ENCODE assay signal across 22 mouse cellular contexts in the genomic region with DNA sequence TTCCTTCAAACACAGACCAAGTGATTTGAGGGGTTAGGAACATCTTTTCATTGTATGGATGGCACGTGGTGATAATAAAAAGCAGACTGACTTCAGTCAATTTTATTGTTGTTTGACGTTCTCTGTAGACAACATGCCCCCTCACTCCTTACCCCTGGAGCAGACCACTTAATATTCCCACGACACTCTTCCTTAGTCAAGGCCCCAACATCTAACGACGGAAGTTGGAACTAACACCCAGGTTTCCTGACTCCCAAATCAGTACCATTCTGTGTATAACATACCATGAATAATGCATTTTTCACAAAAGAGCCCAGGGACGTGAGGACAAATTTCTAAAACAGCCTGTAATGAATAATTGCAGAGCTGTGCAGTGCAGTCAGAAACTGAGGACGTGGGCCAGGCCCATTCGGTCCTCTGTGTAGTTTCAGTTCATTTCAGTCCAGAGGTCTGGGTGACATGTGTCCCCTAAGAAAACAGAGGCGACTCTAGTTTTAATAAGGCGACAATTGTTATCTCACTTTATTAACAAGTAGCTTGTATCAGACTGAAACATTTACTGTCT.
DNase-seq lines count a peak whose midpoint lies in the region; ATAC-seq lines count a peak whose summit lies in the region.
"Had no signal": no experiment of that assay in that cellular context is flagged by ENCODE, and none has a peak within 500 bp of the region (broad histone marks: within the 10 kb centered on the region; RNA-seq: fewer than 3 reads in every experiment).

No protein-coding gene starts in this region.

- H3K4me2 ChIP-seq in forebrain, embryonic 13.5 days = no peak overlapping the region
- no peak overlapping the region for H3K4me2 ChIP-seq in forebrain, embryonic 16.5 days (ENCODE audit: low read length)
- no peak overlapping the region for H3K4me2 ChIP-seq in midbrain, embryonic 12.5 days (replicated peaks)
- H3K4me2 ChIP-seq: limb, embryonic 12.5 days; liver, embryonic 12.5 days; lung, embryonic 14.5 days; stomach, embryonic 15.5 days had no signal

- H3K4me3 ChIP-seq in forebrain, embryonic 13.5 days = no peak overlapping the region
- H3K4me3 ChIP-seq in forebrain, embryonic 10.5 days = no peak overlapping the region
- H3K4me3 ChIP-seq in embryonic facial prominence, embryonic 10.5 days = no peak overlapping the region
- H3K4me3 ChIP-seq in forebrain, embryonic 16.5 days (replicated peaks; ENCODE audit: low read length) = no peak overlapping the region
- no peak overlapping the region for H3K4me3 ChIP-seq in midbrain, embryonic 12.5 days
- H3K4me3 ChIP-seq: heart, adult 2 months; limb, embryonic 12.5 days; liver, embryonic 12.5 days; stomach, embryonic 15.5 days had no signal

- 0 out of 2 replicates have a peak, but pooled peaks cover 13% of the 10 kb centered on the region for H3K27me3 ChIP-seq in forebrain, embryonic 13.5 days
- H3K27me3 ChIP-seq in forebrain, embryonic 10.5 days (ENCODE audit: poor library complexity, severe bottlenecking) = peaks cover 46% of the 10 kb centered on the region
- H3K27me3 ChIP-seq in embryonic facial prominence, embryonic 10.5 days (replicated peaks; ENCODE audit: low read depth, poor library complexity, severe bottlenecking) = peaks cover 15% of the 10 kb centered on the region
- no peaks in the 10 kb centered on the region for H3K27me3 ChIP-seq in forebrain, embryonic 16.5 days (replicated peaks; ENCODE audit: control insufficient read depth, insufficient read depth, low read length)
- no peaks in the 10 kb centered on the region for H3K27me3 ChIP-seq in midbrain, embryonic 12.5 days
- H3K27me3 ChIP-seq: stomach, embryonic 15.5 days had no signal

- no peak overlapping the region for H3K9ac ChIP-seq in forebrain, embryonic 13.5 days
- no peak overlapping the region; the same call in 1 of the 2 replicates for H3K9ac ChIP-seq in forebrain, embryonic 16.5 days (replicated peaks; ENCODE audit: low read depth, low read length)
- no peak overlapping the region for H3K9ac ChIP-seq in midbrain, embryonic 12.5 days (replicated peaks)
- H3K9ac ChIP-seq: limb, embryonic 12.5 days; liver, embryonic 12.5 days; lung, embryonic 14.5 days; stomach, embryonic 15.5 days had no signal

- ATAC-seq in forebrain, embryonic 13.5 days = peak; percentile 76
- ATAC-seq in forebrain, embryonic 16.5 days = peak; percentile 76
- ATAC-seq in midbrain, embryonic 12.5 days (ENCODE audit: low FRiP score, low read depth) = no peak; the same call in 1 of the 2 replicates
- ATAC-seq: activated CD4-positive, CD25-positive, alpha-beta regulatory T cell, adult 4 months; CD4-positive, CD25-positive, alpha-beta regulatory T cell, adult 4 months; liver, embryonic 12.5 days had no signal

- no peak for DNase-seq in forebrain, embryonic 10.5 days (ENCODE audit: extremely low spot score, low spot score)
- no peak for DNase-seq in embryonic facial prominence, embryonic 10.5 days (ENCODE audit: low spot score)
- DNase-seq in right cerebral cortex, postnatal 4 days = no peak
- no peak for DNase-seq in heart, postnatal 4 days
- DNase-seq in right cerebral cortex, postnatal 25 days = no peak
- DNase-seq: adrenal gland, postnatal 10 days; embryo, embryonic 11 days; gastrocnemius, postnatal 25 days; heart, adult 2 months; kidney, adult 11 months; lung, postnatal 4 days; thymus, adult 18-20 months had no signal

- no peaks in the 10 kb centered on the region for H3K36me3 ChIP-seq in forebrain, embryonic 13.5 days (ENCODE audit: poor library complexity, severe bottlenecking)
- no peaks in the 10 kb centered on the region for H3K36me3 ChIP-seq in forebrain, embryonic 10.5 days (replicated peaks)
- no peaks in the 10 kb centered on the region for H3K36me3 ChIP-seq in embryonic facial prominence, embryonic 10.5 days (replicated peaks)
- H3K36me3 ChIP-seq in forebrain, embryonic 16.5 days (ENCODE audit: control insufficient read depth, insufficient read depth) = no peaks in the 10 kb centered on the region
- H3K36me3 ChIP-seq in midbrain, embryonic 12.5 days = no peaks in the 10 kb centered on the region
- H3K36me3 ChIP-seq: limb, embryonic 12.5 days; liver, embryonic 12.5 days; stomach, embryonic 15.5 days had no signal

- H3K9me3 ChIP-seq in forebrain, embryonic 13.5 days (replicated peaks) = 0 out of 2 replicates have a peak, but pooled peaks cover 3% of the 10 kb centered on the region
- H3K9me3 ChIP-seq in forebrain, embryonic 10.5 days = no peaks in the 10 kb centered on the region
- no peaks in the 10 kb centered on the region for H3K9me3 ChIP-seq in embryonic facial prominence, embryonic 10.5 days
- no peaks in the 10 kb centered on the region for H3K9me3 ChIP-seq in forebrain, embryonic 16.5 days (ENCODE audit: control insufficient read depth, low read length)
- H3K9me3 ChIP-seq in midbrain, embryonic 12.5 days = no peaks in the 10 kb centered on the region
- H3K9me3 ChIP-seq: limb, embryonic 12.5 days; liver, embryonic 12.5 days; stomach, embryonic 15.5 days had no signal

- WGBS in forebrain, embryonic 13.5 days = 46% methylated on average over 10 of the region's 10 CpGs
- WGBS in forebrain, embryonic 10.5 days = 76% methylated on average over 10 of the region's 10 CpGs
- 66% methylated on average over 10 of the region's 10 CpGs for WGBS in embryonic facial prominence, embryonic 10.5 days
- WGBS in forebrain, embryonic 16.5 days = 26% methylated on average over 10 of the region's 10 CpGs
- WGBS in midbrain, embryonic 12.5 days = 49% methylated on average over 10 of the region's 10 CpGs

- peak overlapping the region; percentile 48; the same call in 1 of the 2 replicates for H3K27ac ChIP-seq in forebrain, embryonic 13.5 days
- no peak overlapping the region for H3K27ac ChIP-seq in forebrain, embryonic 10.5 days
- peak overlapping the region; percentile 52; the same call in 1 of the 2 replicates for H3K27ac ChIP-seq in embryonic facial prominence, embryonic 10.5 days (replicated peaks)
- H3K27ac ChIP-seq in forebrain, embryonic 16.5 days (ENCODE audit: low read length) = peak overlapping the region; percentile 56; the same call in 1 of the 2 replicates
- H3K27ac ChIP-seq in midbrain, embryonic 12.5 days (replicated peaks) = peak overlapping the region; percentile 47; the same call in 1 of the 2 replicates
- H3K27ac ChIP-seq: heart, adult 2 months; kidney, postnatal 0 days; limb, embryonic 12.5 days; liver, embryonic 12.5 days; stomach, embryonic 15.5 days had no signal

- peaks cover 16% of the 10 kb centered on the region for H3K4me1 ChIP-seq in forebrain, embryonic 13.5 days
- H3K4me1 ChIP-seq in forebrain, embryonic 10.5 days = peaks cover 18% of the 10 kb centered on the region
- H3K4me1 ChIP-seq in embryonic facial prominence, embryonic 10.5 days = peaks cover 61% of the 10 kb centered on the region
- H3K4me1 ChIP-seq in forebrain, embryonic 16.5 days (replicated peaks; ENCODE audit: control insufficient read depth, insufficient read depth, low read length) = peaks cover 10% of the 10 kb centered on the region
- H3K4me1 ChIP-seq in midbrain, embryonic 12.5 days = peaks cover 16% of the 10 kb centered on the region
- H3K4me1 ChIP-seq: liver, embryonic 12.5 days had no signal
